Mouse (Mus musculus) E14TG2a.4 (cell line): ENCODE measurements around the gene Tigit.

Experiments used
- CTCF ChIP-seq: conservative IDR thresholded peaks from 2 replicates; pipeline ENCODE4 v1.5.1; 2014; ENCODE audit warnings: low read length
- NANOG ChIP-seq: IDR thresholded peaks from 2 replicates; pipeline ENCODE4 v1.6.1; 2014; ENCODE audit warnings: borderline replicate concordance, low read length, mixed read lengths
- POU5F1 ChIP-seq: IDR thresholded peaks from 2 replicates; pipeline ENCODE4 v1.6.1; 2014; ENCODE audit warnings: low read length, borderline replicate concordance

DNA sequence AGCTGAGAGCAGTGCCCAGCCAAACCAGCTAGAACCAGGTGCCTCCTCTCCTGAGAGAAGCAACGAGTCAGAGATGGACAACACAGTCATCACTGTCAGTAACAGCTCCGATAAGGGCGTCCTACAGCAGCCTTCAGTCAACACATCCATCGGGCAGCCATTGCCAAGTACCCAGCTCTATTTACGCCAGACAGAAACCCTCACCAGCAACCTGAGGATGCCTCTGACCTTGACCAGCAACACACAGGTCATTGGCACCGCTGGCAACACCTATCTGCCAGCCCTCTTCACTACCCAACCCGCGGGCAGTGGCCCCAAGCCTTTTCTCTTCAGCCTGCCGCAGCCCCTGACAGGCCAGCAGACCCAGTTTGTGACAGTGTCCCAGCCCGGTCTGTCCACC, 53.6 kb downstream of the Tigit start:
- TF ChIP-seq CTCF (no peak), NANOG (no peak), POU5F1 (no peak)
